Mouse (Mus musculus): ENCODE measurements around the gene Islr2. TPM values are rescaled to one million over a fixed set of nuclear protein-coding genes. Genes with fewer than 3 reads are reported as not detected.

Islr2 gene
- total RNA-seq, 2 experiments from 2014 or later, result 0.83 to 0.86 TPM

- no peak for DNase-seq
Observed at GRCm38 (mm10) chr9:58196610-58197567, 7.2 kb downstream of the Islr2 start.

GRCm38 (mm10) chr9:58196141-58196540 lies 8.0 kb downstream of the Islr2 start:
- no peak for DNase-seq

- no peak for DNase-seq
Observed at GRCm38 (mm10) chr9:58195671-58196070, 8.4 kb downstream of the Islr2 start.

- DNase-seq, result no peak
Observed at GRCm38 (mm10) chr9:58194222-58194621, 9.9 kb downstream of the Islr2 start.

- no peak for DNase-seq
Observed at GRCm38 (mm10) chr9:58184456-58184855, 19.7 kb downstream of the Islr2 start.

GRCm38 (mm10) chr9:58179390-58179789 lies 24.7 kb downstream of the Islr2 start:
- DNase-seq, result no peak

- DNase-seq, result no peak
Observed at GRCm38 (mm10) chr9:58177165-58177564, 27.0 kb downstream of the Islr2 start.

DNA sequence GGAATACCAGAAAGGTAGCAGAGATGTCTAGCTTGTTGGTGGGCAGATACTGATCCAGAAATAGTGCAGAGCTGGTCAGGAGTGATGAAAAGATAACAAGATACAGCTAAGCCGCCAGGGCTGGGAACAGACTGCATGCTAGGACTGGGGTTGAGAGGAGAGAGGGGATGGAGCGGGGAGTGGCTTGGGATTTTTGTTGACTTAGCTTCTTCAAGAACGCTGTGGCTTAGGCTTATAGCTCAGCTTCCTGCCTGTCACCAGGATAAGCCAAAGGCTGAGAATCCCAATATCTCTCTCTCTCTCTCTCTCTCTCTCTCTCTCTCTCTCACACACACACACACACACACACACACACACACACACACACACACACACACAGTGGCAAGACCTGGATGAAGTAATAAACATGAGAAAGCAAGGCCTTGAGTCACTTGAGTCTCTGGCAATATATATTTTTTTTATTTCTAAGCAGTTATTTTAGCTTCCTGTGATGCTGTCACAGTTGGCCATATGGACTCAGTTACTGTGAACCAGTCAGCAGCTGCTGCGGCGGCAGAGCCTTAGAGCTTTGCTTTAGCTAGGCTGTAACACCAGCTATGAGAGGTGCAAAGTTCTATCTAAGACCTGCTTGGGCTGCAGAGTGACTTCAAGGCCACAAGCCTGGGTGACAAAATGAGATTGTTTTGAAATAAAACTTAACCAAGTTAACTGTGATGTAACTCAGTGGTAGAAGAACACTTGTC lies 28.2 kb downstream of the Islr2 start:
- DNase-seq, result no peak

GRCm38 (mm10) chr9:58174818-58175251 lies 29.3 kb downstream of the Islr2 start:
- DNase-seq, result no peak

DNA sequence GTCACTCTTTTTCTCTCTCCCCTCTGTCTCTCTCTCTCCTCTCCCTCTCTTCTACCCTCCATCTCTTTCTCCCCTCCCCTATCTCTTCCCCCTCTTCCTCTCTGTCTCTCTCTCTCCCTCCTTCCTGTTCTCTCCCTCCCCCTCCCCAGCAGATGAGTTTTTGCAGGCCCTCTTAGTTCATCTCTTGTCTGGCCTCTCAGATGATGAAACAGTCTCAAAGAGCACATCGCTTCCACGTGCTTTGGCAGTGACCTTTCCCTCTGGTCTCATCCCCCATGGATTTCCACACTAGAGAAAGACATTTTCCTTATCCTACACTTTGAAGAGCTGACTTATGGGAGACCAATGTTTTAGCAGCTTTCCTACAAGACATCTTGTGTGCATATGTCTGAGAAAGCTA lies 31.3 kb downstream of the Islr2 start:
- no peak for DNase-seq

GRCm38 (mm10) chr9:58169426-58169825 lies 34.7 kb downstream of the Islr2 start:
- no peak for DNase-seq

- DNase-seq, result no peak
Observed at GRCm38 (mm10) chr9:58168880-58169279, 35.2 kb downstream of the Islr2 start.

GRCm38 (mm10) chr9:58165779-58166178 lies 38.3 kb downstream of the Islr2 start:
- DNase-seq, result no peak

- no peak for DNase-seq
Observed at GRCm38 (mm10) chr9:58163146-58163545, 41.0 kb downstream of the Islr2 start.

GRCm38 (mm10) chr9:58162173-58162572 lies 41.9 kb downstream of the Islr2 start:
- no peak for DNase-seq

DNA sequence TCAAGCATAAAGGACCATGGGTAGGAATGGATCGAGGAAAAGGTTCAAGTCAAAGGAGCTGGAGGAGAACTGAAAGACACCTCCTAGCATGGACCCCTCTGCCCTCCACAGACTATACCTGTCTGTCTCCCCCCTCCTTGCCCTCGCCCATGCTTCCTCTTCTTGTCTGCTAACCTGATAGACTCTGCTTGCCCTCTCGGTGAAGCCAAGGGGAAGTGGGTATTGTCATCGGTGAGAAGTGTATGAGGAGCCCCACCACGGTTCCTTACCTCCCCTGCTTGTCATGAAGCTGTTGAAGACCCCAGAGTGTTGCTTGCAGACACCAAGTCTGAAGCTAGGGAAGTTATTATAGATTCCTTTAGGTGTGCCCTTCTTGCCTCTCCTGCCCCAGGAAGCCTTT lies 43.8 kb downstream of the Islr2 start:
- no peak for DNase-seq

DNA sequence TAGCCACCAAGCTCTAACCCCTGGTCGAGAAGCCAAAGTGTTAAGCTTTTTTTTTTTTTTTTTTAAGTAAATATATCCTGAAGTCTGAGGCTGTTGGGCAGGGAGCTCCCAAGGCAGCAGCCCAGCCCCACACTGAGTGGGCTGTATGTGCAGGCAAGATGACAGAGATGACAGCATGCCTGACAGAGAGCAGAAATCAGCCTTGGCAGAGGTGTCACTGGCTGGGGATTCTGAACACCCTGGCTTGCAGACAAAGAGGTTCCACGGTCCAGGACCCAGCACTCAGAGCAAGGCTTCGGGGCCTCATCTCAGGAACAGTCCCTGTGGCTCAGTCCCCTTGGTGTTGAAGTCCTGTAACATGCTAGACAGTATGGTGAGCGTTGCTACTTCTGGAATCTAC lies 44.3 kb downstream of the Islr2 start:
- DNase-seq, result peak; percentile 63

DNA sequence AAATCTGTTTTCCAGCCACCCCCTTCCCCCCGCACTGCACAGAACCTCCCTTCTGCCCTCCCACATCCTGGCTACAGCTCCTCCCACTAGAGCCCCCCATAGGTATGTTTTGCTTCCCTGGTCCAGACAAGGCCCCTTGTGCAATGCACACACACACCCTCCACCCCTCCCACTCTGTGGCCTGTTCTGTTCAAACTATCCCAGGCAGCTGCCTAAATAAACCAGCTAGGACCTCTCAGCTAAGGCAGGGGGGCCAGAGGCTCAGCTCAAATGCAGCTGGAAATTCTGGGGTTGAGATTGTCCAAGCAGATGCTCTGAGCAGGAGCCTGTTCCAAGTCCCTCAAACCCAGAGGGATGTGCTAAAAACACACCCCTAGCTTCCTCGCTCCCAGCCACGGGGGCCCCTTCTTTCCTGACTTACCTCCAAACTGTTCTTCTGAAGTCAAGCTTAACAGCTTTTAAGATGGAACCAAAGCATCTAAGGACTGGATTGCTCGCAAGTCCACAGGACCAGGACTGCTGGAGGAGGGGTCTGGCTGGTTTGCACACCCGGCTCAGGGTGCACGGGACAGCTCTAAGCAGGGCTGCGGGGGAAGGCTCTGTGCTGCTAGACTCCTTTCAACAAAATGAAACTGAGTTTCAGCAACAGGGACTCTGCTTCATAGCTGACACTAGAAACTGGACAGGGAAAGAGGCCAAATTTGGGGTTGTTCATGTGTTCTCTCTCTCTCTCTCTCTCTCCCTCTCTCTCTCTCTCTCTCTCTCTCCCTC lies 45.4 kb downstream of the Islr2 start:
- DNase-seq, result peak; percentile 58

DNA sequence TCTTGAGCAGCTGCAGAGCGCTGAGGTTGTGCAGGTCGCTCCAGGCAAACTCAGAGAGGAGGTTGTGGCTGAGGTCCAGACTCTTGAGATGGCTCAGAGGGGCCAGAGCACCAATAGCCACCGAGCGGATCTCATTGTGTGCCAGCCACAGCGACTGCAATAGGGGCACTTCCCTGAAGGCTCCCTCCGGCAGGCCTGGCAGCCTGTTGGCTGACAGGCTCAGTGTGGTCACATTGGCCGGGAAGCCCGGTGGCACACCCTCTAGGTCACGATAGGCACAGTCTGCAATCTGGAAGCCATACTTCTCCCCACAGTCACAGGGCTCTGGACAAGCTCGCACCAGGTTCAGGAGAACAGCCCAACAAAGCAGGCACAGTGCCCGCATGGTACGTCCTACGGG lies 46.3 kb downstream of the Islr2 start:
- DNase-seq, result no peak

DNA sequence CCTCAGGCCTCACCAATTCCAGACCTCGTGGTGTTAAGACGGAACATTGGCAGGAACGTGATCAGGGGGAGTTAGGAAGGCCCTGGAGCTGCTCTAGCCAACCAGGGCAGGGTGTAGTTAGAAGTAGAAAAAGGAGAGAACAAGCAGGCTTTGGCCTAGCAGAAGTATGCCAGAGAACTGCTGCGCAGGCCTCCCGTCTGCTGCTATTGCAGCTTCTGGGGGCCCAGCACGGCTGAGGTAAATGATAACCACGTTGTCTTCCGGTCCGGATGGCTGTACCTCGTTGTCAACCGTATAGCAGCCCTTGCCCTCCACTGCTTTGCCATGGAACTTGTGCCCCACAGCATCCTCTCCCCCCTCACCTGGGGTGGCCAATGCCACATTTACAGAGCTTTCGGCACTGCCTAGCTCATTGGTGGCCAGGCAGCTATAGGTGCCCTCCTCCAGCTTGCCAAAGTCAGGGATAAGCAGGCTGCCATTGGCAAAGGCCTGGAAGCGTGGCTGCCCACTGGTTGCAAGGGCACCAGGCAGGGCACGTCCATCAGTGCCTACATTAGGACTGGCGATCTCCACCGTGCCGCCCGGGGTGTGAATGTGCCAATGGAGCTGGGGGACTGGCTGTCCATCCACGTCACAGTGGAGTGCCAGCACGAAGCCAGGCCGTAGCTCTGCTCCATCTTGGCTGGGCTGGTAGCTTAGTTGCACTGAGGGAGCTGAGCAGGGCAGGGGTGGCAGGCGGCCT lies 47.1 kb downstream of the Islr2 start:
- DNase-seq, result no peak

DNA sequence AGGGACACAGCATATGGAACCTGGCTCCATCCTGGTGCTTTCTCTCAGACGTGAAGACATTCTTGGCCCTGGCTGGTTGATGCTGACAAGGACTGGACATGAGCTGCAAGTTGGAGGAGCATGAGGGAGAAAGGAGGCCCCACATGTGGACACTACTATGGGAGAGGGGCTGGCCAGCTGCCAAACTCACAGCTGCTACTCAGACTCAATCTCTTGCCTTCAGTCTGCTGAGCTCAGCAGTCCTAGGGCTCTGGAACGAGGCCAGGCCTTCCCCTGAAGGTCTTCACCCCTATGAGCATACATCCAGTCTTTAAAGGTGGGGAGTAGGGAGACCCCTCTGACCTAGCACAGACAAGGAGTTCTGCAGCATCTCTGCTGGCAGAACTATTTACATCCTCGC lies 48.8 kb downstream of the Islr2 start:
- DNase-seq, result peak; percentile 83

DNA sequence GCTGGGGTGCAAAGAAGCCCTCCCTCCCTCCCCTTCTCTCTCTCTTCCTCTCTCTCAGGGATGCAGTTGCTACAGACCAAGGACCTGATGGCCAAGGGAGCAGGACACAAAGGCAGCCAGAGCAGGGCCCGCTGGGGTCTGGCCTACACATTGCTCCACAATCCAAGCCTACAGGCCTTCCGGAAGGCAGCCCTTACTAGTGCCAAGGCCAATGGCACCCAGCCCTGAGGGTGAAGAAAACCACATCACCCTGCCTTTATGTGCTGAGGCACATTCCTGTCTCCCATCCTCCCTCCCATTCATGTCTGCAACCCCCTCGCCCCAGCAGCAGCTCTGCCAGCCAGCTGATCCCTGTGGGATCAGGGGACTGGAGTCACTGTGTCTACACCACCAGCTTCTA lies 51.0 kb downstream of the Islr2 start:
- DNase-seq, result peak; percentile 29
